Mouse (Mus musculus): ENCODE data around the gene Srrm4. TPM values are rescaled to one million over a fixed set of nuclear protein-coding genes. Genes with fewer than 3 reads are reported as not detected.

Gene Srrm4
- total and polyA plus RNA-seq, 3 experiments: not detected

DNA sequence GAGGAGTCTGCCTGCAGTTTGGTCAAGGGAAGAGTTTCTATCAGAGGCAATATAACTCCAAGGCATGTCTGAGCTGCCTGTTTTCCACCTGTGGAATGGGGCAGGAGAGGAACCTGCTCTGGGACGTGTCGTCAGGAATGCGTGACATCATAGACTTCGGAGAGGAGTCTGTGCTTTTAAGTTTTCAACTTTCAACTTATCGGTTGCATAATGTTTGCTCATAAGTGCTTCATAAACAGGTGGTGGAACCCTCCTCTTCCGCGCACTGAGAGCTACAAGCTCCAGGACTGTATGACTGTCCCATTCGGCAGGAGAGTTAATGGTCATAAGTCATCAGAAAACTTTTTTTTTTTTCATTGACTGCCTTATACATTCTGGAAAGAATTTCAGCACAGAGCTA is 167.9 kb downstream of the Srrm4 start:
- no peak for DNase-seq (ENCODE audit: low read depth, low spot score)
- TF ChIP-seq MYB (IDR thresholded peaks at IDR 0.05; ENCODE audit: low read depth, low read length) (no peak), GABPA (IDR thresholded peaks at IDR 0.05; ENCODE audit: low read depth, low read length) (no peak), GATA1 (IDR thresholded peaks at IDR 0.05; ENCODE audit: low read depth, low read length) (no peak), RAD21 (IDR thresholded peaks at IDR 0.05; ENCODE audit: low read depth, low read length) (no peak), SIN3A (IDR thresholded peaks at IDR 0.05; ENCODE audit: low read length) (no peak), POLR2A (IDR thresholded peaks at IDR 0.05; ENCODE audit: control insufficient read depth in 1 of 2, insufficient read depth in 1 of 2, low read depth in 1 of 2, low read length in 2 of 2, poor library complexity in 1 of 2) (no peak), RCOR1 (IDR thresholded peaks at IDR 0.05; ENCODE audit: low read depth, low read length) (no peak), CTCF (IDR thresholded peaks at IDR 0.05 in 2 of 3, conservative IDR thresholded peaks at IDR 0.05 in 1 of 3; ENCODE audit: control insufficient read depth in 1 of 3, insufficient read depth in 1 of 3, low read depth in 2 of 3, low read length in 3 of 3, poor library complexity in 1 of 3, severe bottlenecking in 1 of 3) (no peak), EP300 (IDR thresholded peaks at IDR 0.05; ENCODE audit: low read depth in 1 of 2, low read length in 2 of 2) (no peak), UBTF (IDR thresholded peaks at IDR 0.05; ENCODE audit: borderline replicate concordance, insufficient read depth, low read depth, low read length) (no peak), TBP (IDR thresholded peaks at IDR 0.05; ENCODE audit: low read depth, low read length) (no peak), ETS1 (IDR thresholded peaks at IDR 0.05; ENCODE audit: low read depth, low read length) (no peak), CHD2 (IDR thresholded peaks at IDR 0.05; ENCODE audit: low read length) (no peak), NELFE (IDR thresholded peaks at IDR 0.05; ENCODE audit: low read depth, low read length) (no peak), TCF12 (IDR thresholded peaks at IDR 0.05; ENCODE audit: low read depth, low read length) (no peak), CHD1 (IDR thresholded peaks at IDR 0.05; ENCODE audit: low read depth, low read length) (no peak), USF1 (IDR thresholded peaks at IDR 0.05; ENCODE audit: low read depth, low read length) (no peak), TAL1 (IDR thresholded peaks at IDR 0.05; ENCODE audit: low read length) (no peak)
- H3K27ac ChIP-seq (ENCODE audit: control insufficient read depth, low read depth, low read length): no peak overlapping the region
- H3K36me3 ChIP-seq (ENCODE audit: control insufficient read depth in 1 of 2, insufficient read depth in 2 of 2, low read length in 2 of 2): no peaks in the 10 kb centered on the region
- H3K4me3 ChIP-seq (ENCODE audit: control insufficient read depth in 1 of 2, insufficient read depth in 1 of 2, low read depth in 2 of 2, low read length in 2 of 2): no peak overlapping the region
- H3K9ac ChIP-seq (ENCODE audit: control insufficient read depth, low read depth, low read length, poor library complexity, severe bottlenecking): no peak overlapping the region
- no peaks in the 10 kb centered on the region for H3K27me3 ChIP-seq (ENCODE audit: control insufficient read depth in 1 of 2, insufficient read depth in 2 of 2, low read length in 2 of 2)
- no peaks in the 10 kb centered on the region for H3K4me1 ChIP-seq (ENCODE audit: control insufficient read depth in 1 of 2, insufficient read depth in 2 of 2, low read length in 2 of 2)
- no peaks in the 10 kb centered on the region for H3K9me3 ChIP-seq (replicated peaks; ENCODE audit: insufficient read depth, low read length)
- H3K79me2 ChIP-seq (ENCODE audit: control insufficient read depth, insufficient read depth, low read length, poor library complexity): no peaks in the 10 kb centered on the region

DNA sequence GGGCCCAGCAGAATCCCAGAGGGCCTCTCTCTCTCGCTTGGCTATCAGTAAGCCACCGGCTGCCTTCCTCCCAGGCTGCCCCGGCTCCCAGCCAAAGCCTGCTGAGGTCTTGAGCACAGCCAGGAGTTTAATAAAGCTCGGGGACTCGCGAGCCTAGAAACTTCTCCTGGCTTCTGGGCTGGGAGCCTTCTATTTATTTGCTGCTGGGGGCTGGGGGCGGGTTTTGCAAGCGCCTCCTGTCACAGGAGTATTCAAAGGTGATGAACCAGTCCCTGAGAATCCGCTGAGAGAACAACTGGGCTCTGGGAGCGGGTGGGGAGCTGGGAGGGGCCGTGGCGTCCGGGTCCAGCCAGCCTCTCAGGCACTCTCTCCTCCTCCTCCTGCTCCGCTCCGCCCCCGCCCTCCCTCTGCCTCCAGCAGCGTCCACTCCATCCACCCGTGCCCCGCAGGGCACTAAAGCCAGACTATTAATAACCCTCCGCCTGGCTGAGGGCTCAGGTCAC is 168.9 kb downstream of the Srrm4 start, which contains the start of gene Hspb8:
Gene Hspb8, minus strand, starts transcription at position 166 of the 503 bp plus-strand sequence.
- no peak within 1 kb of the TSS for H3K27ac ChIP-seq (ENCODE audit: control insufficient read depth, low read depth, low read length)

More for the DNA sequence above, 168.9 kb downstream of the Srrm4 start, which contains the start of gene Hspb8:
- Histone ChIP-seq H3K79me2 (ENCODE audit: control insufficient read depth, insufficient read depth, low read length, poor library complexity) (no peaks in the 10 kb centered on the region), H3K4me3 (ENCODE audit: control insufficient read depth in 1 of 2, insufficient read depth in 1 of 2, low read depth in 2 of 2, low read length in 2 of 2) (no peak within 1 kb of the TSS), H3K36me3 (ENCODE audit: control insufficient read depth in 1 of 2, insufficient read depth in 2 of 2, low read length in 2 of 2) (no peaks in the 10 kb centered on the region), H3K9ac (ENCODE audit: control insufficient read depth, low read depth, low read length, poor library complexity, severe bottlenecking) (no peak within 1 kb of the TSS), H3K27me3 (ENCODE audit: control insufficient read depth in 1 of 2, insufficient read depth in 2 of 2, low read length in 2 of 2) (no peaks in the 10 kb centered on the region), H3K4me1 (ENCODE audit: control insufficient read depth in 1 of 2, insufficient read depth in 2 of 2, low read length in 2 of 2) (no peaks in the 10 kb centered on the region), H3K9me3 (replicated peaks; ENCODE audit: insufficient read depth, low read length) (no peaks in the 10 kb centered on the region)
- DNase-seq (ENCODE audit: low read depth, low spot score): no peak
- no peak for TF ChIP-seq TAL1 (IDR thresholded peaks at IDR 0.05; ENCODE audit: low read length)

All from MEL (cell line).